Mouse (Mus musculus): ENCODE data around the gene Gm20388. TPM values are rescaled to one million over a fixed set of nuclear protein-coding genes. Genes with fewer than 3 reads are reported as not detected.

Gm20388 gene
- polyA plus RNA-seq, 1 experiment from 2014 or later, result not detected

DNA sequence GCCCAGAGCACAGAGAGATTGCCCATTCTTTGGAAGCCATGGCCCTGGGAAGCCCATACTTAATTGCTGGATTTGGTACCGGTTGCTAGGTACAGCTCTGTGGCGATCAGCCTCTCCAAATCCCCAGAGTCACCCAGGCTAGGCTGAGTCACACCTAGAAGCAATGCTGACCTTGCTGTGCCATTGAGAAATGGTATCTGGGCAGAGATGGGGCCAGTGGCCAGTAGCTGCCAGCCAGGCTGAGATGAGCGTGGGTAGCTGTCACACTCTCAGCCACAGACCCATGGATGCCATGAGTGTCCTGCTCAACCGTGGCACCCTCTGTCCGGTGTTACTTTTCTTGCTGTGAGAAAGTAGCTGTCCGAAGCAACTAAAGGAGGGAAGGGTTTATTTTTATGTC lies 2127.4 kb downstream of the Gm20388 start:
- Histone ChIP-seq H3K4me1 (peaks cover 8% of the 10 kb centered on the region), H3K4me3 (no peak overlapping the region), H3K27ac (no peak overlapping the region), H3K27me3 (no peaks in the 10 kb centered on the region), H3K36me3 (no peaks in the 10 kb centered on the region), H3K9me3 (no peaks in the 10 kb centered on the region), H3K4me2 (no peak overlapping the region), H3K9ac (no peak overlapping the region)
- ATAC-seq (ENCODE audit: insufficient number of reproducible peaks, insufficient read depth, low FRiP score, low TSS enrichment, low read depth), result no peak
- 91% methylated on average over 6 of the region's 6 CpGs for WGBS

DNA sequence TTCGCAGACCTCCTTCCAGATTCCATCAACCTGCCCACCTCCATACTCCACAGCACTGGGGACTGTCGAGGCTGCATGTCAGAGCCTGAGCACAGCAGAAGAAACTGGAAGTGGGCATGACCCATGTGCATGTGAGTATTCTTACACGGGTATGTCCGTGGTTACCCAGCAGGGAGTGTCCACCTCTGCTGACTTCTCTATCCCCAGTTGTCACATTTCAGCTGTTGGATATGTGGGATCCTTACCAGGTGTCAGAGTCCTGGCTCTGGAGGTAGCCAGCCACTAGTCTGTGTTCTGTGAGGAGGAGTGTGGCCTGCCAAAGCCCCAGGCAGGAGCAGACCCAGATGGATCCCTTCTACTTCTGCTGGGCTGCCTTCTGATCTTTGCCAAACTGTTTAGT lies 2128.8 kb downstream of the Gm20388 start:
- Histone ChIP-seq H3K4me3 (no peak overlapping the region), H3K27ac (no peak overlapping the region; the same call in 1 of the 2 replicates), H3K9me3 (no peaks in the 10 kb centered on the region), H3K4me1 (peaks cover 22% of the 10 kb centered on the region), H3K36me3 (no peaks in the 10 kb centered on the region), H3K9ac (no peak overlapping the region), H3K27me3 (no peaks in the 10 kb centered on the region), H3K4me2 (no peak overlapping the region)
- no peak for ATAC-seq (ENCODE audit: insufficient number of reproducible peaks, insufficient read depth, low FRiP score, low TSS enrichment, low read depth)
- WGBS, result 74% methylated on average over 4 of the region's 4 CpGs

DNA sequence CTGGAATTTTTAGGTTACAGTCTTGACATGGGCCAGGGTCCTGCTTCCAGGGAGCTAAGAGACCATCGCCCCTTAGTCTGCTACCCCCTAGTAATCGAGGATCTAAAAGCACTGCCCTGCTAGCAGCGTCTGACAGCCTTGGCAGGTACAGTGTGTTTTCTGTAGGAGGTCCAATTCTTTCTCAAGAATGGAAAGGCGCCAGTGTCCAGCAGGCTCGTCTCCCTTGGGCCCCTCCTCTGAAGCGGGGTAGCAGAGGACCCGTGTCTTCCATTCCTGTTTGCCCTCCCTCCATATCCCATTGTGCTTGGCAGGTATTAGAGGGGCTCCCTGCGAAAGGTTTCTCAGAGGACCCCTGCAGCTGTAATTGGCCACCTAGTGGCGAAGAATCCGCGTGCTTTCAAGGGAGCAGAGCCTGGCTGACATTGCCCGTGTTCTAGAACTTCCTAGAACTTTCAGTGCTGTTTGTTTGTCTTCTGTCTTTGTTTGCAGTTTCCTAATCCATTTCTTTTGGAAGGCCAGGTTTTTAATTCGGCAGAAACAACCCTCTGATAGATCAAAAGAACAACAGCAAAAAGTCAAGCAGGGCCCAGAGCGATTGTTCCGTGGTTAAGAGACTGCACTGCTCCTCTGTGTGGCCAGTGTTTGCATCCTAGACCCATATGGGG lies 2136.7 kb downstream of the Gm20388 start:
- Histone ChIP-seq H3K9me3 (no peaks in the 10 kb centered on the region), H3K27ac (no peak overlapping the region), H3K4me1 (peaks cover 43% of the 10 kb centered on the region), H3K27me3 (no peaks in the 10 kb centered on the region), H3K9ac (no peak overlapping the region), H3K4me2 (no peak overlapping the region), H3K4me3 (no peak overlapping the region), H3K36me3 (no peaks in the 10 kb centered on the region)
- no peak for ATAC-seq (ENCODE audit: insufficient number of reproducible peaks, insufficient read depth, low FRiP score, low TSS enrichment, low read depth)
- WGBS, result 57% methylated on average over 15 of the region's 15 CpGs

DNA sequence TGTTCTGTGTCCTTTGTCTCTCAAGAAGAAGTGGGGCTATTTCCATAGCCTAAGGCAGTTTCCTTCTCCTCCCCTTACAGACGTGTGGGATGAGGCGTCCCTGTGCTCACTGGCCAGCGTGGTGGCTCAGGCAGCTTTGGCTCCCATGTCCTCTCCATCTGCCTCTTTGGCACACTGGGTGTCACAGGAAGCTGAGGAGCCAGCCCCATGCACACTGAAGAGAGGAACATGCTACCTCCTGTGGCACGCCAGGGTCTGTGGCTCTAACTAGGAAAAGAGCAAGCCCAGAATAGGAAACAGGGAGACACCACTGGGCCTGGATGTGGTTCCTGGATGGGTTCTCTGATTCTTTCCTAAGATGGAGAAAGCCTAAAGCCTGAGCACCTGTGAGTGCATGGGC lies 2138.6 kb downstream of the Gm20388 start:
- Histone ChIP-seq H3K4me3 (no peak overlapping the region), H3K27me3 (no peaks in the 10 kb centered on the region), H3K36me3 (no peaks in the 10 kb centered on the region), H3K9ac (no peak overlapping the region), H3K4me1 (peaks cover 24% of the 10 kb centered on the region), H3K4me2 (no peak overlapping the region), H3K9me3 (no peaks in the 10 kb centered on the region), H3K27ac (no peak overlapping the region)
- ATAC-seq (ENCODE audit: insufficient number of reproducible peaks, insufficient read depth, low FRiP score, low TSS enrichment, low read depth), result no peak
- WGBS, result 70% methylated on average over 4 of the region's 4 CpGs

DNA sequence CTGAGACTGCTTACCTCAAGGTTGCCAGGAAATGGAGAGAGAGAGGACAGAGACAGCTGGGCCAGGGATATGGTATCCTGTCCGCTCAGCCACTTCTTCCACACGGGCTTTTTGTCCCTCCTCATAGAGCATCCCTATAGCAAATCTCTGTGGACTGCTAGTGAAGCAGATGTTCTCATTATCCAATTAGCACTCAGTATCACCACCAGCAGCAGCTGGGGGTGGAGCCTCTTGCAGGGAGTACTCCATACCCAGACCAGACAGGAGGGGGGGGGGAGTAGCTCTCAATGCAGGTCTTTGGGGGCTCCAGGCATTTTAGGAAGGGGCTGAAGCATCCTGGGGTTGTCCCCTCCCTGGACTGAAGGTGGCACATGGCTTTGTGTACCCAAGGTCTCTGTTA lies 2139.3 kb downstream of the Gm20388 start:
- Histone ChIP-seq H3K9me3 (no peaks in the 10 kb centered on the region), H3K27me3 (no peaks in the 10 kb centered on the region), H3K36me3 (no peaks in the 10 kb centered on the region), H3K27ac (no peak overlapping the region), H3K9ac (no peak overlapping the region), H3K4me3 (no peak overlapping the region), H3K4me2 (no peak overlapping the region), H3K4me1 (peaks cover 24% of the 10 kb centered on the region)
- 57% methylated on average over 2 of the region's 2 CpGs for WGBS
- ATAC-seq (ENCODE audit: insufficient number of reproducible peaks, insufficient read depth, low FRiP score, low TSS enrichment, low read depth), result no peak

DNA sequence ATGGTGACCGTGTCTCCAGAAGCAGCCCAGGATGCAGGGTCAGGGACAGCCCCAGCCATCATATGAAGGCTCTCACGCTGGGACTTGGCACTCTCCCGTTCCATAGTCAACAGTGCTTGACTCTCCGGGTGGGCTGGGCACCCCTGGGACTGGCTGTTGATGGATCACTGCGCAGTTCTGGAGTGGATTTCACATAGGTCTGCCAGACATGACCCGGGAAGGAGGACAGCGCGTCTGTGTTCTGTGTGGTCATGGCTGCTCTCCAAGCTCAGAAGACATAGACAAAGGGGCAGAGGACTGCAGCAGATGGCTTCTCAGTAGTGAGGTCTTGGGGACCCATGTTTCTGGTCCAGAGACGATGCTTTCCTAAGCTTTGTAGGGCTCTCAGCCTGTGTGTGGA lies 2140.0 kb downstream of the Gm20388 start:
- H3K36me3 ChIP-seq, result no peaks in the 10 kb centered on the region
- no peak for ATAC-seq (ENCODE audit: insufficient number of reproducible peaks, insufficient read depth, low FRiP score, low TSS enrichment, low read depth)
- H3K9me3 ChIP-seq, result no peaks in the 10 kb centered on the region
- H3K27ac ChIP-seq, result no peak overlapping the region
- 93% methylated on average over 9 of the region's 9 CpGs for WGBS
- no peak overlapping the region for H3K9ac ChIP-seq
- H3K4me2 ChIP-seq, result no peak overlapping the region
- no peaks in the 10 kb centered on the region for H3K27me3 ChIP-seq
- peaks cover 26% of the 10 kb centered on the region for H3K4me1 ChIP-seq
- H3K4me3 ChIP-seq, result no peak overlapping the region

DNA sequence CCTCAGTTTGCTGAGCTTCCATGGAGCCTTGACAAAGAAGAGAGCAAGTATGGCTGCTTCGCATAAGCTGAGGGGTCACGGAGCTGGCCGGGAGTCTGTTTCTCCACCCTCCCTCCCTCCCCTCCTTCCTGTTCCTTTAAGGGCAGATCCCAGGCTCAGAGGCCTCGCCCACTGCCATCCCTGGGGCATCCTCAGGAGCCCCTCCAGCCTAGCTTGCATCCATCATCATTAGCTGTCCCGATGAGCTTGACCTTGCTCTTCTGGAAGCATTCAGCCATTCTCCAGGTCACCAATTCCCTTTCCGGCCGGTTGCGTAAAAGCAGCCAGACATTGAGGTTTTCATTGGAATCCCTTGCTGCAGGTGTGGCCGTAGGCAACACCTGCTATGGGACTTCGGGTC lies 2144.7 kb downstream of the Gm20388 start:
- 48% methylated on average over 10 of the region's 10 CpGs for WGBS
- Histone ChIP-seq H3K9ac (no peak overlapping the region), H3K4me3 (no peak overlapping the region)

DNA sequence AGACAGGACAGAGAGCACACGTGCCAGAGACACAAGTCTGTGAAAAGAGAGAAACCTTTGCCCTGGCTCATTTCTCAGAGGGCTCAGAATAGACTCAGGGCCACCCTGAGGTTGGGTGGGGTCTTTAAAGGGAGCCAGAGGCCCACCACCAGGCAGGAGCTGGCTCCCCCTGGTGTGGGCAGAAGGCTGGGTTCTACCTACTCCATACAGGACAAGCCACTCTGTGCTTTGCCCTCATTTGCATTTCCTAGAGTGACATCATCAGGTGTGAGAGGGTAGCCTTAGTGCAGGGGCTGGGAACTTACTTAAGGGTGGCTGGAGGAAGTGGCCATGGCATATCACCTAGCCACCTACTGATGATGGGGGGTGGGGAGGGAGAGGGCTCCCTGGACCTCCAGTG lies 2145.5 kb downstream of the Gm20388 start:
- WGBS, result 17% methylated on average over 1 of the region's 1 CpGs
- ATAC-seq (ENCODE audit: insufficient number of reproducible peaks, insufficient read depth, low FRiP score, low TSS enrichment, low read depth), result no peak
- H3K9me3 ChIP-seq, result no peaks in the 10 kb centered on the region

More for the DNA sequence above, 2144.7 kb downstream of the Gm20388 start:
- Histone ChIP-seq H3K9me3 (no peaks in the 10 kb centered on the region), H3K4me1 (peaks cover 23% of the 10 kb centered on the region), H3K27me3 (no peaks in the 10 kb centered on the region), H3K27ac (peak overlapping the region; percentile 71; the same call in 1 of the 2 replicates), H3K36me3 (no peaks in the 10 kb centered on the region), H3K4me2 (no peak overlapping the region; the same call in 1 of the 2 replicates)
- ATAC-seq (ENCODE audit: insufficient number of reproducible peaks, insufficient read depth, low FRiP score, low TSS enrichment, low read depth), result no peak

DNA sequence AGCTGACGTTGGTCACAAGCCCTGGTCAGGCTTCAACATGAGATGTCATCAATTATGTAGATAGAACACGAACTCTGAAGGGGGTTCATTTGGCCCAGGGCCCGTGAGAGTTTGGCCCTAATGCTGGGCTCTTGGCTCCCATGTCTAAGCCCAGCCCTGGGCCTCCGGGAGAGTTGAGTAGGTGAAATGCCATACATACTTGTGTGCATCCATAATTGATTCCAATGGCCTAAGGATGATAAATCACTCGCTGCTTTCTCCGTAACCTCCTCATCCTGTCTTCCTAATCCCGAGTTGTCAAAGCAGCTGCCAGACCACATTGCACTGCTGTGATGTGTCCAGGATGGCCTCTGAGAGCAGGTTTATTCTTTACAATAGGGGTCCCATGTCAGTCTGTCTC lies 2146.2 kb downstream of the Gm20388 start:
- H3K27me3 ChIP-seq, result no peaks in the 10 kb centered on the region
- H3K4me1 ChIP-seq, result peaks cover 23% of the 10 kb centered on the region
- no peak overlapping the region for H3K9ac ChIP-seq
- 56% methylated on average over 7 of the region's 7 CpGs for WGBS
- H3K4me2 ChIP-seq, result no peak overlapping the region
- H3K9me3 ChIP-seq, result no peaks in the 10 kb centered on the region
- H3K27ac ChIP-seq, result no peak overlapping the region
- ATAC-seq (ENCODE audit: insufficient number of reproducible peaks, insufficient read depth, low FRiP score, low TSS enrichment, low read depth), result no peak
- H3K4me3 ChIP-seq, result no peak overlapping the region
- no peaks in the 10 kb centered on the region for H3K36me3 ChIP-seq

More for the DNA sequence above, 2145.5 kb downstream of the Gm20388 start:
- Histone ChIP-seq H3K4me2 (no peak overlapping the region), H3K4me1 (peaks cover 23% of the 10 kb centered on the region), H3K27me3 (no peaks in the 10 kb centered on the region), H3K4me3 (no peak overlapping the region), H3K27ac (no peak overlapping the region), H3K36me3 (no peaks in the 10 kb centered on the region), H3K9ac (0 out of 2 replicates have a peak overlapping the region, but pooled peaks have one; percentile 16)

DNA sequence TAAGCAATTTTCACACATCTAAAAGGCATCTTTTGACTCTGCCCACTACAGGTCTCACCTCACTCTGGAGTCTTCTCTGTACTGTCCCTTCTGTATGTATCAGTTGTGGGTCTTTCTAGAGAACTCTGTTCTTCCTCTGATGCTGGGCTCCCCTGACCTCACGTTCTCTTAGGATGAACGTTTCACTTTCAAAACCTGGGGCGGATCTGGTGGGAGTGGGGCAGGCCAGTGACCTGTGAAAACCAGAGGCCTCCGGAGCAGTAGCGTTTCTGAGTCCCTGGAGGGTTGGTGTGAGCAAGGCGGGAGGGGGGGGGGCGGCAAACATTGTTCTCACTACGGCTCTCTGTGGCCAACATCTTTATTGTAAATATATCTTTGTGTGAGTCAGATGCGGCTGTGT lies 2147.9 kb downstream of the Gm20388 start:
- no peak overlapping the region for H3K4me2 ChIP-seq
- H3K9ac ChIP-seq, result no peak overlapping the region
- H3K27me3 ChIP-seq, result no peaks in the 10 kb centered on the region
- H3K4me3 ChIP-seq, result no peak overlapping the region
- 61% methylated on average over 9 of the region's 9 CpGs for WGBS
- no peak for ATAC-seq (ENCODE audit: insufficient number of reproducible peaks, insufficient read depth, low FRiP score, low TSS enrichment, low read depth)
- peaks cover 23% of the 10 kb centered on the region for H3K4me1 ChIP-seq
- H3K27ac ChIP-seq, result no peak overlapping the region
- H3K36me3 ChIP-seq, result no peaks in the 10 kb centered on the region
- H3K9me3 ChIP-seq, result no peaks in the 10 kb centered on the region

DNA sequence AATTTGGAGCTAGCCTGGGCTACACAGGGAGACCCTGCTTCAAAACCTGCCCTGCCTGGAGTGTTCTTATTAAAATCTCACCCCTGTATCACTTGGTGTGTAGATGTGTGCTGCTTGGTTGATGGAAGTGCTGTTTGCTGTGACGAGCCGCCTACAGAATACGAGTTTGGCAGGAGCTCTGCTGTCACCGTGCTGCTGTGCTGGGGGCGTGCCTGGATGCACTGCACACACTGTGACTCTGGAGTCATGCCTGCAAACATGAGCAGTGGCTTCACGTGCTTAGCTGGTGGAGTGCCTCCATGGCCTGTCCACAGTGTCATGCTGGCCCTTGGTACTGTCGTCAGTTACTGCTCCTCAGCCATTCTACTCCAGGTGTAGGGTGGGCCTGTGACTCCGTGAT lies 2148.3 kb downstream of the Gm20388 start:
- 71% methylated on average over 8 of the region's 8 CpGs for WGBS
- H3K27me3 ChIP-seq, result no peaks in the 10 kb centered on the region
- no peak for ATAC-seq (ENCODE audit: insufficient number of reproducible peaks, insufficient read depth, low FRiP score, low TSS enrichment, low read depth)
- no peak overlapping the region for H3K27ac ChIP-seq
- H3K4me2 ChIP-seq, result no peak overlapping the region
- H3K9me3 ChIP-seq, result no peaks in the 10 kb centered on the region
- H3K9ac ChIP-seq, result no peak overlapping the region
- H3K36me3 ChIP-seq, result no peaks in the 10 kb centered on the region
- no peak overlapping the region for H3K4me3 ChIP-seq
- peaks cover 25% of the 10 kb centered on the region for H3K4me1 ChIP-seq

DNA sequence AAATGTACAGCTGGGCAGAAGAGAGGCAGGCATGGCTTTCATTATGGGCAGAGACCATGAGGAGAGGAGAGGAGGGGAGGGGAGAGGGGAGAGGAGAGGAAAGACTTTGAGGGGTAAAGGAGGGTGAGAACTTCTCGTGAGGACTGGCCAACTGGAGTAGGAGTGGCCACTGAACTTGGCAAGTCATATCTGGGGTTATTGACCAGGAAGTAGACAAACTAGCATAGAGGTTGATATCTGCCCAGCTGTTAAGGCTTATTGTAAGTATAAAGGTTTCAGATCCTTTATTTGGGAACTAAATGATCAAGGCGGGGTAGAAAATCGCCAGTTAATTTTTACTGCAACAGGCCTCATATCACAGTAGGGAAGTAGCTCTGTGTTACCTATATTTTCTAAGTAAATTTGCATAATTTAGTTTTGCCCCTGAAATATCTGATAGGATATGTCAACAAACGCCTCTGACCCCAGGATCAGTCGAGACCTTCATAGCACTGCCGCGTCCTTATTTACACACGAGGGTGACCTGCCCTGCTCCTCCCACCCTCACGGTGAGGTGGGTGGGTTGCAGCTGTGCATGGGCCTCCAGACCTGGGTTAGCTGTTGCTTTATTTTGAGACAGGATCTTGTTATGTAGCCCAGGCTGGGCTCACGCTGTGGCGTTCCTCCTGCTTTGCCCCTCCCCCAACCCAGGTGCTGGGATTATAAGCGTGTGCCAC lies 2152.0 kb downstream of the Gm20388 start:
- WGBS, result 71% methylated on average over 12 of the region's 12 CpGs
- ATAC-seq (ENCODE audit: insufficient number of reproducible peaks, insufficient read depth, low FRiP score, low TSS enrichment, low read depth), result no peak

More for the DNA sequence above, 2152.0 kb downstream of the Gm20388 start:
- no peak overlapping the region for H3K4me2 ChIP-seq
- H3K36me3 ChIP-seq, result no peaks in the 10 kb centered on the region
- no peak overlapping the region for H3K4me3 ChIP-seq
- H3K27ac ChIP-seq, result no peak overlapping the region
- no peaks in the 10 kb centered on the region for H3K9me3 ChIP-seq
- H3K4me1 ChIP-seq, result peaks cover 16% of the 10 kb centered on the region
- H3K27me3 ChIP-seq, result no peaks in the 10 kb centered on the region
- no peak overlapping the region for H3K9ac ChIP-seq
